Mouse (Mus musculus) embryonic fibroblast, embryonic 13.5 days (primary cell): ENCODE data around the gene Mrgpre. TPM values are rescaled to one million over a fixed set of nuclear protein-coding genes. Genes with fewer than 3 reads are reported as not detected.

Experiments
- H3K27ac ChIP-seq: 2 replicates; pipeline ENCODE4 v1.5.1; 2012; ENCODE audit warnings: low read length, control low read depth, inconsistent platforms; ENCODE audit not compliant: insufficient read depth
- H3K4me1 ChIP-seq: 2 replicates; pipeline ENCODE4 v1.6.1; 2011; ENCODE audit warnings: low read length; ENCODE audit not compliant: control insufficient read depth, insufficient read depth
- H3K4me3 ChIP-seq: 2 replicates; pipeline ENCODE4 v1.5.1; 2011; ENCODE audit warnings: mild to moderate bottlenecking, control low read depth, low read length; ENCODE audit not compliant: insufficient read depth
- CTCF ChIP-seq: IDR thresholded peaks from 2 replicates; pipeline ENCODE4 v1.5.1; 2011; ENCODE audit warnings: mild to moderate bottlenecking, control low read depth, low read length, moderate library complexity, borderline replicate concordance; ENCODE audit not compliant: insufficient read depth
- POLR2A ChIP-seq: IDR thresholded peaks from 2 replicates; pipeline ENCODE4 v1.6.1; 2011; ENCODE audit warnings: low read depth, mild to moderate bottlenecking, control low read depth, low read length, moderate library complexity
- polyA plus RNA-seq: library from polyadenylated mRNA; stranded (reverse); fragments of >200 nt; gene quantifications from 2 replicates; pipeline ENCODE4 v1.2.4, GENCODE M21; 2011; ENCODE audit warnings: low read depth; ENCODE audit not compliant: missing spikeins, insufficient read length

Mrgpre gene
- polyA plus RNA-seq, 1 experiment: 2.5 TPM

DNA sequence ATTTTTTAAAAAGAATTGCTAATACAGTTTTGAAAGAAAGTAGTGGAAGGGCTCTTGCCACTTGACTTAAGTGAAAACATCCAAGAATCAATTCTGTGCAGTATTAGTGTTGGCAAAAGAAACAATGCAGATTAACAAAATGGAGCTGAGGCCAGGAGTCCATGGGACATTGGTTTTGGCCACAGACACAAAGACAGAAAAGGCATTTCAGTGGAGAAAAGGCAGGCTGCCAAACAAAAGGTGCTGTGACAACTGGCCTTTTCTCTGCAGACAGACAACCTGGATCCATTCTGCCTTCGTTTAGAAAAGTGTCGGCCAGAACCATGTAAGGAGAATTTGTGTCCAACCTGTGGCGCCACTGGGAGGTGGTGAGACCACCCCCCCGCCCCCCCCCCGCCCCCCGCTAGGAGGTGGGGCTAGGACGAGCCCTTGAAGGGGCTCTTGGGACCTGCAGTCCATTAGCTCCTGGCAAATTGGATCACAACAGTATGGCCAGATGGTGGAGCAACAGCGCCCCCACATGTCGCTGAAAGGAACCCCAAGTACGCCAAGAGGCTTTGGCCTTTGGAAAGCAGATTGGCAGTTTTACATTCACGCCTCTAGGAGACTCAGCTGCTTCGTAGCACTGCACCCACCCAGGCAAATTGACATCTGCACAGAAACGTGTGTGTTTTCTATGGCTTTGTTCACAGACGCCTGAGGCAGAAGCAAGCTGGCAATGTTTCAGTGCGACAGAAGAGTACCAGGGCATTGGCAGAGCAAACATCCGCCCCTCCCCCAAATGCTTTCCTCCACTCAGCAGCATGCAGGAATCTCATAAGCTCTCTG is 36.0 kb downstream of the Mrgpre start:
- TF ChIP-seq POLR2A: no peak
- peak; percentile 86; the same call in 1 of the 2 replicates for TF ChIP-seq CTCF
- no peak overlapping the region for H3K27ac ChIP-seq
- H3K4me3 ChIP-seq: no peak overlapping the region
- no peaks in the 10 kb centered on the region for H3K4me1 ChIP-seq

DNA sequence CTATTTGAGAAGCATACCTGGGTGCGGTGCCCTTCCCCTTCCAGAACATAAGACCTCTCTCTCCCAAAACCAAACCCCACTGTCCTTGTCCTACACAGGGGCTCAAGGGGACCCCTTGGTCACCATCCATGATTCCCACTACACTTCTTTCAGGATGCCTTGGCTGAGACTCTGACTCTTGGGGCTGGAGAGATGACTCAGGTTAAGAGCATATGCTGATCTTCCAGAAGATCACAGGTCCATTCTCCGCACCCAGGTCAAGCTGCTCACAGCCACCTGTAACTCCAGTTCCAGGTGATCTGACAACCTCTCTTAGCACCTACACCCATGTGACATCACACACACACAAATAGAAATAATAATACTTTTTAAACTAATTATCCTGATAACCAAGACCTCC is 43.6 kb downstream of the Mrgpre start:
- Histone ChIP-seq H3K4me3 (peak overlapping the region; percentile 34), H3K27ac (no peak overlapping the region), H3K4me1 (peaks cover 6% of the 10 kb centered on the region; the same call in 1 of the 2 replicates)
- TF ChIP-seq CTCF (no peak), POLR2A (no peak)

DNA sequence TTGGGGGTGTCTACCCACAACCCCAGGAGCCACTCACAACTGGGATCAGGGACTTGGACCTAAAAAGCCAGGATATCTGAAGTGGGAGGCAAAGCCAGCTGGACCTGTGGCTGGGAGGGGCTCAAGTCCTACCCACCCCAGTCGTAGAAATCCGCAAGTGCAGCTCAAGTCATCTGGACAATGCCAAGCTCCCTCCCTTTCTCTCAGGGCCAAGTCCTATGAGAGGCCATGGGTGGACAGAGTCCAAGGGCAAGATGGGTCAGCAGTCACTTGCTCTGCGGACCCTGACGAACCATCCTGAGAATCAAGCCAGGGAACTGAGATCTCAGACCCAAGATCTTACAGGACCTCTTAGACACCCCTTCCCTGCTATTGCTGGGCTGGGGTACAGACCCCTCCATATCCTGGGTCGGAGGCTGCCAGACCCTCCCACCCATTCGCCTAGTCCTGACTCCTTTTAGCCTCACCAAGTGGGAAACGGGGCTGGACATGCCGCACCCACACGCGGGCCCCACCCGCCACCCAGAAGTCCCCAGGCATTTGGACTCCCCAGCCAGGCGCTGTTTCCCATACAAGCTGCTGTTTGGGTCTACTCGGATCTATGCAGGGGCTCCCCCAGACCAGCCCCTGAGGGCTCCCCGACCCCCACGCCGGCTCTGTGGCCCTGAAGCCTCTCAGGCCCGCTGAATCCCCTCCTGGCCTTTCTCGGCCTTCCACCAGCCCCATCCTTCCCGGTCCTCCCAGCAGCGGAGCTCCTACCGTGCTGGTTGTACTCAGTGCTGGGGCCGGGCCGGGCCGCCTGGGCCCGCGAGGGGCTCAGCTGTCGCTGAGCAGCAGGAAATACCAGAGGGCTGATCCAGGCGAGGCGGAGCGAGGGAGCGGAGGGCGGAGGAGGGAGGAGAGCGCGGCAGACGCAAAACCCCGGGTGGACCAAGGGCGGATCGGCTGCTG is 44.5 kb downstream of the Mrgpre start:
- Histone ChIP-seq H3K4me3 (peak overlapping the region; percentile 95), H3K27ac (peak overlapping the region; percentile 81), H3K4me1 (peaks cover 6% of the 10 kb centered on the region; the same call in 1 of the 2 replicates)
- TF ChIP-seq POLR2A (peak; percentile 96), CTCF (no peak)

DNA sequence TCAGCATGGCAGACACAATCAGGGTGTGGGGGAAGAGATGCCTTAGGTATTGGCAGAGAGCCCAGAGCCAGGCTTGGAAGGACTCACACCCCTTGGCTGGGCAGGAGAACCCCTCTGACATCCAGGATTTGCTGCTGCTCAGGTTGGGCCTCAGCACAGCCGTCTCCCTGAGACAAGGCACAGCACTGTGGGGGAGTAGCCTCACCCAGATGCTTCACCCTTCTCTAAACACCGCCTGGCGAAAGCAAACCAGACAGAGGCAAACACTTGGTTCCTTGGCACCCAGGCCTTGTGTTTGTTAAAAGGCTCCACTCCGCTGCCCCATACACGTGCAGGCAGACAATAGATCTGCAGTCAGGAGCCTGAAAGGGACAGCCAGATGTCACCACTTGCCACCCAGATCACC is 45.7 kb downstream of the Mrgpre start:
- TF ChIP-seq POLR2A (no peak), CTCF (no peak)
- Histone ChIP-seq H3K4me1 (peaks cover 6% of the 10 kb centered on the region; the same call in 1 of the 2 replicates), H3K27ac (no peak overlapping the region), H3K4me3 (peak overlapping the region; percentile 95)

DNA sequence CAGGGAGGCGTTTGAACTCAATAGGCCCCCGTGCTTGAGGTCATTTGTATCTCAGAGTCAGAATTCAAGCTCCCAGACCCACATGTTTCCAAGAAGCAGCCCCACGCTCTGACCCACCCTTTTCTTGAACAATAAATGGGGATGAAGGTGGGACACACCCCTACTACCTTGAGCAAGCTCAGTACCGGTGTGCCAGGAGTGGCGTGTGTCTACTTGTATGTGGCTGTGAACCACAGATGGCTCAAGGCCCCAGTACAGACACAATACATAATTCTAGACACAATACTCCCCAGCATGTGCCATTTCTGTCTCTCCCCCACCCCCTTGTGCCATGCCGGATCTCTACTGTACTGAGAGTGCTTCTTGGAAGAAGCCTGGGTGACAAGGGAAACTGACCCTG is 46.1 kb downstream of the Mrgpre start:
- Histone ChIP-seq H3K4me3 (peak overlapping the region; percentile 95), H3K4me1 (peaks cover 6% of the 10 kb centered on the region; the same call in 1 of the 2 replicates), H3K27ac (no peak overlapping the region)
- no peak for TF ChIP-seq CTCF
- no peak for TF ChIP-seq POLR2A

DNA sequence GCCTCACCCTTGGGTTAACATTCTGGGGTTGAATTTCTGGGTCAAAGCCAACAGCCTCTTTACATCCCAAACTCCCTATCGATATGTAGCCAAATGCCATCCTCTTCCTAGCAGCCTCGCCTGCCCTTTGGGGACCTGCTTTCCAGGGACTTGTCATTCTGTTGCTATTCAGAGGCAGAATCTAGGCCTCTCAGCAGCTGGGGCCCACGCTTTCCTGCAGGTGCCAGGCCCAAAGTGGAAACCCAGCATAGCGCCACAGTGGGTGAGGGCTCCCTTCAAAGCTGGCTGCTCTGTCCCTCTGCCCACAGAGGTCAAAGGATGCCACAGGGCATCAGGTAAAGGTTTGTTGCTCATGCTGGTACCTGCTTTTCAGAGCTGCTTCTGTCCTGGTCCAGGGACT is 50.6 kb downstream of the Mrgpre start:
- TF ChIP-seq CTCF (no peak), POLR2A (no peak)
- Histone ChIP-seq H3K4me1 (peaks cover 8% of the 10 kb centered on the region), H3K27ac (no peak overlapping the region), H3K4me3 (no peak overlapping the region)

DNA sequence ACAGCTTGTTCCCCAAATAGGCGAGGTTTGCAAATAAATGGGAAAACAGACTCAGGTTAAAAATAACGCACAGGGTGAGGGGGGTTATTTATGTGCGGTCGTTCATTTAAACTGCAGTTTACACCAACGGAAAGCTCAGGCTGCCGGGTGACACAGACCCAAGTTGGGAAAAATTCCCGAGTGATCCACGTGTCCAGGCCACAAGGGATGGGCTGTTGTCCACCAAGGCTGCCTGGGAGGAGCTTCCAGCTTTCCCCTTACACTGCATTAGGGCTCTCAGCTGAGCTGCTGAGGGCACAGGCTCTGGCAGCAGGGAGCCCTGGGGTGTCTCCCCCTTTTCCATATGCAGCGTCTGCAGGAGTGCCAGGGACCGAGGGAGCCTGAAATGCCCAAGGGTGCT is 54.4 kb downstream of the Mrgpre start:
- TF ChIP-seq POLR2A (no peak), CTCF (no peak)
- Histone ChIP-seq H3K4me1 (peaks cover 2% of the 10 kb centered on the region; the same call in 1 of the 2 replicates), H3K27ac (no peak overlapping the region), H3K4me3 (no peak overlapping the region)

Other genes starting within 250 kb of the Mrgpre start
- 147 and 166 TPM in 2 replicates for gene Nap1l4, start 235.4 kb downstream of the Mrgpre start, polyA plus RNA-seq
- 99.8 and 117 TPM in 2 replicates for gene Cars, start 184.4 kb downstream of the Mrgpre start, polyA plus RNA-seq
- 1.4 and 1.6 TPM in 2 replicates for gene Tnfrsf26, start 155.8 kb downstream of the Mrgpre start, polyA plus RNA-seq
- 13.4 and 15.9 TPM in 2 replicates for gene Tnfrsf22, start 134.8 kb downstream of the Mrgpre start, polyA plus RNA-seq
- 46.4 and 78.0 TPM in 2 replicates for gene Tnfrsf23, start 98.6 kb downstream of the Mrgpre start, polyA plus RNA-seq
- 54.2 and 70.5 TPM in 2 replicates for gene Osbpl5, start 27.5 kb downstream of the Mrgpre start, polyA plus RNA-seq
- gene Mrgprg, start 17.5 kb downstream of the Mrgpre start, polyA plus RNA-seq: not detected in 2 replicates
- 6.6 and 7.0 TPM in 2 replicates for gene Nadsyn1, start 38.3 kb upstream of the Mrgpre start, polyA plus RNA-seq
- 33.8 and 36.6 TPM in 2 replicates for gene Dhcr7, start 38.6 kb upstream of the Mrgpre start, polyA plus RNA-seq
- not detected in 2 replicates for gene Gm498, start 82.3 kb upstream of the Mrgpre start, polyA plus RNA-seq
- 1.6 and 3.4 TPM in 2 replicates for gene Shank2, start 217.4 kb upstream of the Mrgpre start, polyA plus RNA-seq